Mouse (Mus musculus) gastrocnemius, postnatal 25 days (tissue): ENCODE results near the gene Phc2. TPM values are rescaled to one million over a fixed set of nuclear protein-coding genes. Genes with fewer than 3 reads are reported as not detected.

Experiments
- DNase-seq: peaks from one replicate; pipeline ENCODE4 v3.0.0; 2022
- total RNA-seq, 2 experiments: library from RNA; stranded (reverse); gene quantifications; 1 replicate in 1 of 2; 2 replicates in 1 of 2; pipeline ENCODE4 v1.2.3; 2021

Phc2 gene
- total RNA-seq, 2 experiments from 2014 or later = 18.4 to 23.1 TPM

- no peak for DNase-seq
Measured at GRCm38 (mm10) chr4:128692149-128692925, 37.8 kb downstream of the Phc2 start.

- DNase-seq = no peak
Measured at GRCm38 (mm10) chr4:128693207-128693606, 38.7 kb downstream of the Phc2 start.

- no peak for DNase-seq
Measured at GRCm38 (mm10) chr4:128694315-128694714, 39.8 kb downstream of the Phc2 start.

GRCm38 (mm10) chr4:128695149-128695548 is 40.6 kb downstream of the Phc2 start:
- DNase-seq = no peak

- DNase-seq = peak; percentile 84
Measured at GRCm38 (mm10) chr4:128698011-128698861, 43.7 kb downstream of the Phc2 start.

GRCm38 (mm10) chr4:128699916-128700315 is 45.4 kb downstream of the Phc2 start:
- no peak for DNase-seq

- no peak for DNase-seq
Measured at GRCm38 (mm10) chr4:128700543-128700942, 46.0 kb downstream of the Phc2 start.

GRCm38 (mm10) chr4:128705138-128705720 is 50.7 kb downstream of the Phc2 start:
- no peak for DNase-seq

GRCm38 (mm10) chr4:128706626-128707025 is 52.1 kb downstream of the Phc2 start:
- DNase-seq = no peak

GRCm38 (mm10) chr4:128707384-128707783 is 52.9 kb downstream of the Phc2 start:
- DNase-seq = no peak

GRCm38 (mm10) chr4:128709061-128709780 is 54.7 kb downstream of the Phc2 start:
- no peak for DNase-seq

- no peak for DNase-seq
Measured at GRCm38 (mm10) chr4:128709781-128710166, 55.3 kb downstream of the Phc2 start.

GRCm38 (mm10) chr4:128710286-128710685 is 55.8 kb downstream of the Phc2 start:
- DNase-seq = no peak

- DNase-seq = no peak
Measured at GRCm38 (mm10) chr4:128710800-128711199, 56.3 kb downstream of the Phc2 start.

GRCm38 (mm10) chr4:128711455-128712135 is 57.1 kb downstream of the Phc2 start:
- peak; percentile 84 for DNase-seq

- peak; percentile 42 for DNase-seq
Measured at GRCm38 (mm10) chr4:128712136-128712655, 57.7 kb downstream of the Phc2 start.

- DNase-seq = no peak
Measured at GRCm38 (mm10) chr4:128712941-128713340, 58.4 kb downstream of the Phc2 start.

- DNase-seq = no peak
Measured at GRCm38 (mm10) chr4:128715241-128716204, 61.0 kb downstream of the Phc2 start.

- no peak for DNase-seq
Measured at GRCm38 (mm10) chr4:128716279-128716678, 61.8 kb downstream of the Phc2 start.

- DNase-seq = no peak
Measured at GRCm38 (mm10) chr4:128716731-128717130, 62.2 kb downstream of the Phc2 start.
